Mouse (Mus musculus) hindbrain, embryonic 11.5 days (tissue): ENCODE measurements around the gene Prdm11. TPM values are rescaled to one million over a fixed set of nuclear protein-coding genes. Genes with fewer than 3 reads are reported as not detected.
A peak's percentile ranks its signal among the peaks of the same experiment; 100 is the strongest.

Experiments
- ATAC-seq: fragments of 200-750 bp; cut with Nextera tagmentation; 2 replicates; pipeline ENCODE4 v1.8.0; 2017; ENCODE audit warnings: mild to moderate bottlenecking, moderate TSS enrichment, moderate library complexity; ENCODE audit not compliant: low FRiP score
- DNase-seq: peaks from one replicate; pipeline ENCODE4 v3.0.0-alpha.2; 2015; ENCODE audit warnings: low spot score
- H3K27ac ChIP-seq: fragments of 300-500 bp; sonication (generic); 2 replicates; pipeline ENCODE4 v1.5.1; 2014; ENCODE audit warnings: mild to moderate bottlenecking, low read depth, low read length
- H3K27me3 ChIP-seq: fragments of 300-500 bp; sonication (generic); 2 replicates; pipeline ENCODE4 v1.6.1; 2014; ENCODE audit warnings: mild to moderate bottlenecking, low read length, moderate library complexity, mixed read lengths; ENCODE audit not compliant: control insufficient read depth, insufficient read depth
- H3K36me3 ChIP-seq: fragments of 300-500 bp; sonication (generic); 2 replicates; pipeline ENCODE4 v1.6.1; 2014; ENCODE audit warnings: mild to moderate bottlenecking, low read length, moderate library complexity, mixed read lengths; ENCODE audit not compliant: control insufficient read depth, insufficient read depth
- H3K4me1 ChIP-seq: fragments of 300-500 bp; sonication (generic); replicated peaks from 2 replicates; pipeline ENCODE4 v1.6.1; 2014; ENCODE audit warnings: low read length, mixed read lengths; ENCODE audit not compliant: control insufficient read depth, insufficient read depth
- H3K4me2 ChIP-seq: fragments of 300-500 bp; sonication (generic); replicated peaks from 2 replicates; pipeline ENCODE4 v1.6.1; 2014; ENCODE audit warnings: mild to moderate bottlenecking, low read depth, low read length
- H3K4me3 ChIP-seq: fragments of 300-500 bp; sonication (generic); 2 replicates; pipeline ENCODE4 v1.5.1; 2014; ENCODE audit warnings: low read depth, low read length
- H3K9ac ChIP-seq: fragments of 300-500 bp; sonication (generic); 2 replicates; pipeline ENCODE4 v1.6.1; 2014; ENCODE audit warnings: low read depth, low read length
- H3K9me3 ChIP-seq: fragments of 300-500 bp; sonication (generic); 2 replicates; pipeline ENCODE4 v1.6.1; 2016; ENCODE audit warnings: low read length; ENCODE audit not compliant: control insufficient read depth
- WGBS: fragments of 180-500 bp; shearing (Covaris S2); extraction: QIAGEN DNeasy Blood & Tissue Kit; methylation state at CpG from one replicate; pipeline ENCODE4 v1.1.7; 2014; 5-methylcytosine and 5-hydroxymethylcytosine counted together
- polyA plus RNA-seq: library from polyadenylated mRNA; unstranded; fragments of >200 nt; fragmentation: Nextera tagmentation; extraction: Ambion mirVana; gene quantifications from 2 replicates; pipeline ENCODE4 v1.2.1, GENCODE M21; 2014

The Prdm11 gene
- polyA plus RNA-seq, 1 experiment from 2014 or later = 2.2 TPM

- Histone ChIP-seq H3K4me2 (no peak overlapping the region), H3K9me3 (no peaks in the 10 kb centered on the region), H3K4me3 (no peak overlapping the region), H3K4me1 (peaks cover 8% of the 10 kb centered on the region), H3K27ac (no peak overlapping the region), H3K9ac (no peak overlapping the region), H3K36me3 (no peaks in the 10 kb centered on the region), H3K27me3 (no peaks in the 10 kb centered on the region)
- ATAC-seq = no peak
- no peak for DNase-seq
- 75% methylated on average over 6 of the region's 6 CpGs for WGBS
Measured at GRCm38 (mm10) chr2:93028865-93029264, 17.1 kb downstream of the Prdm11 start.

- no peak for ATAC-seq
- DNase-seq = no peak
- Histone ChIP-seq H3K4me1 (peaks cover 8% of the 10 kb centered on the region), H3K9ac (no peak overlapping the region), H3K4me2 (no peak overlapping the region), H3K36me3 (no peaks in the 10 kb centered on the region), H3K27me3 (no peaks in the 10 kb centered on the region), H3K9me3 (no peaks in the 10 kb centered on the region), H3K27ac (no peak overlapping the region), H3K4me3 (no peak overlapping the region)
- 95% methylated on average over 7 of the region's 7 CpGs for WGBS
Measured at GRCm38 (mm10) chr2:93027713-93028112, 18.3 kb downstream of the Prdm11 start.

GRCm38 (mm10) chr2:93024431-93024830 is 21.5 kb downstream of the Prdm11 start:
- no peak for ATAC-seq
- Histone ChIP-seq H3K27ac (no peak overlapping the region), H3K9me3 (no peaks in the 10 kb centered on the region), H3K27me3 (no peaks in the 10 kb centered on the region), H3K9ac (no peak overlapping the region), H3K4me1 (peaks cover 3% of the 10 kb centered on the region; the same call in 1 of the 2 replicates), H3K4me3 (no peak overlapping the region), H3K4me2 (no peak overlapping the region), H3K36me3 (no peaks in the 10 kb centered on the region)
- 92% methylated on average over 3 of the region's 3 CpGs for WGBS
- no peak for DNase-seq

- 76% methylated on average over 5 of the region's 5 CpGs for WGBS
- Histone ChIP-seq H3K9ac (no peak overlapping the region), H3K4me1 (peaks cover 5% of the 10 kb centered on the region), H3K36me3 (no peaks in the 10 kb centered on the region), H3K4me3 (no peak overlapping the region), H3K27ac (no peak overlapping the region), H3K4me2 (no peak overlapping the region), H3K27me3 (peaks cover 3% of the 10 kb centered on the region; the same call in 1 of the 2 replicates), H3K9me3 (no peaks in the 10 kb centered on the region)
- no peak for DNase-seq
- ATAC-seq = no peak
Measured at GRCm38 (mm10) chr2:93018854-93019253, 27.1 kb downstream of the Prdm11 start.

- no peak overlapping the region for H3K9ac ChIP-seq
- peaks cover 3% of the 10 kb centered on the region; the same call in 1 of the 2 replicates for H3K27me3 ChIP-seq
- 89% methylated on average over 8 of the region's 8 CpGs for WGBS
- ATAC-seq (no peak), DNase-seq (no peak)
- no peak overlapping the region for H3K27ac ChIP-seq
- H3K36me3 ChIP-seq = no peaks in the 10 kb centered on the region
- peaks cover 5% of the 10 kb centered on the region for H3K4me1 ChIP-seq
- H3K4me3 ChIP-seq = no peak overlapping the region
- no peak overlapping the region for H3K4me2 ChIP-seq
- no peaks in the 10 kb centered on the region for H3K9me3 ChIP-seq
Measured at GRCm38 (mm10) chr2:93017151-93017550, 28.8 kb downstream of the Prdm11 start.

- peak overlapping the region; percentile 99 for H3K4me2 ChIP-seq
- H3K4me3 ChIP-seq = peak overlapping the region; percentile 48
- no peaks in the 10 kb centered on the region for H3K36me3 ChIP-seq
- no peaks in the 10 kb centered on the region for H3K9me3 ChIP-seq
- peak; percentile 56 for ATAC-seq
- peaks cover 5% of the 10 kb centered on the region for H3K4me1 ChIP-seq
- peak overlapping the region; percentile 67 for H3K9ac ChIP-seq
- WGBS = 2% methylated on average over 21 of the region's 40 CpGs
- no peak overlapping the region for H3K27ac ChIP-seq
- H3K27me3 ChIP-seq = peaks cover 3% of the 10 kb centered on the region; the same call in 1 of the 2 replicates
- DNase-seq = no peak
Measured at GRCm38 (mm10) chr2:93015041-93015440, 30.9 kb downstream of the Prdm11 start.

- peak; percentile 56 for DNase-seq
- Histone ChIP-seq H3K27ac (peak overlapping the region; percentile 14; the same call in 1 of the 2 replicates), H3K4me1 (peaks cover 5% of the 10 kb centered on the region), H3K4me2 (peak overlapping the region; percentile 99), H3K36me3 (no peaks in the 10 kb centered on the region), H3K27me3 (peaks cover 3% of the 10 kb centered on the region; the same call in 1 of the 2 replicates), H3K9me3 (no peaks in the 10 kb centered on the region), H3K4me3 (peak overlapping the region; percentile 48), H3K9ac (peak overlapping the region; percentile 67)
- whole genome bisulfite sequencing = 6% methylated on average over 33 of the region's 50 CpGs
- ATAC-seq = peak; percentile 79
Measured at GRCm38 (mm10) chr2:93014093-93014937, 31.7 kb downstream of the Prdm11 start.

- 55% methylated on average over 8 of the region's 8 CpGs for WGBS
- Histone ChIP-seq H3K4me1 (peaks cover 5% of the 10 kb centered on the region), H3K4me2 (no peak overlapping the region), H3K36me3 (no peaks in the 10 kb centered on the region), H3K9ac (no peak overlapping the region), H3K27me3 (peaks cover 3% of the 10 kb centered on the region; the same call in 1 of the 2 replicates), H3K27ac (peak overlapping the region; percentile 14; the same call in 1 of the 2 replicates), H3K9me3 (no peaks in the 10 kb centered on the region), H3K4me3 (no peak overlapping the region)
- DNase-seq = no peak
- ATAC-seq = no peak
Measured at GRCm38 (mm10) chr2:93013415-93014092, 32.4 kb downstream of the Prdm11 start.
